Mouse (Mus musculus) embryonic stem cell, embryonic (primary cell): ENCODE measurements around the gene Dao.

ENCODE experiments used
- CTCF ChIA-PET, 4 experiments: fragments of 300-600 bp in 2 of 4; fragments of 350-600 bp in 2 of 4; sonication (Branson Sonifier 250); formaldehyde crosslinking; loops; one replicate each; lab custom pipeline; 2022; ENCODE audit warnings: inconsistent platforms in 2 of 4; lab: Charles Lee
- POLR2A ChIA-PET, 4 experiments: fragments of 300-600 bp in 2 of 4; fragments of 350-600 bp in 2 of 4; sonication (Branson Sonifier 250); formaldehyde crosslinking; loops; one replicate each; lab custom pipeline; 2022; ENCODE audit warnings: antibody characterized with exemption in 4 of 4, inconsistent platforms in 1 of 4; lab: Charles Lee

The Dao gene

DNA sequence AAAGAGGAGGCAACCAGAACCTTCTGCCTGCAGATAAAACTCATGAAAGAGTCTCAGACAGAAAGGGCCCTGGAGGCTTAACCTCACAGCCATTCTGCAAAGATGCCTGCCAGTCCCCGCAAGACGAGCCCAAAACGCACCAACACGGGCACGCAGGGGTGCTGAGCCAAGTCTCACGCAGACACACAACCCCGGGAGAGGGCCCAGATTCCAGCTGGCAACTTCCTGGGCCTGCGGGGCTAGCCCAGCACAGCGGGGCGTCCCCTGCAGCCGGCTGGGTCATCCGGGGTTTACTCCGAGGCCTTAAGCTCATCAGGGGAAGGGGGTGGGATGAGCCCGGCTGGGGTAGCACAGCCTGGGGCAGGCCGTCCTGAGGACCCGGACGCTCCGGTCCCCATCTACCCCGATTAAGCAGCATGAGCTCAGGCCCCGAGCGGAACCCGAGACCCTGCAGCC lies 10.4 kb upstream of the Dao start:
- POLR2A ChIA-PET: interaction anchor here in 3 of 4 experiments (0.6 to 4.5 kb wide), 32 partner anchors 11 to 575 kb away, joined by 3 to 30 read pairs (median 4); partner anchors contain the start of gene Fam222a (in 1 of the 3)

DNA sequence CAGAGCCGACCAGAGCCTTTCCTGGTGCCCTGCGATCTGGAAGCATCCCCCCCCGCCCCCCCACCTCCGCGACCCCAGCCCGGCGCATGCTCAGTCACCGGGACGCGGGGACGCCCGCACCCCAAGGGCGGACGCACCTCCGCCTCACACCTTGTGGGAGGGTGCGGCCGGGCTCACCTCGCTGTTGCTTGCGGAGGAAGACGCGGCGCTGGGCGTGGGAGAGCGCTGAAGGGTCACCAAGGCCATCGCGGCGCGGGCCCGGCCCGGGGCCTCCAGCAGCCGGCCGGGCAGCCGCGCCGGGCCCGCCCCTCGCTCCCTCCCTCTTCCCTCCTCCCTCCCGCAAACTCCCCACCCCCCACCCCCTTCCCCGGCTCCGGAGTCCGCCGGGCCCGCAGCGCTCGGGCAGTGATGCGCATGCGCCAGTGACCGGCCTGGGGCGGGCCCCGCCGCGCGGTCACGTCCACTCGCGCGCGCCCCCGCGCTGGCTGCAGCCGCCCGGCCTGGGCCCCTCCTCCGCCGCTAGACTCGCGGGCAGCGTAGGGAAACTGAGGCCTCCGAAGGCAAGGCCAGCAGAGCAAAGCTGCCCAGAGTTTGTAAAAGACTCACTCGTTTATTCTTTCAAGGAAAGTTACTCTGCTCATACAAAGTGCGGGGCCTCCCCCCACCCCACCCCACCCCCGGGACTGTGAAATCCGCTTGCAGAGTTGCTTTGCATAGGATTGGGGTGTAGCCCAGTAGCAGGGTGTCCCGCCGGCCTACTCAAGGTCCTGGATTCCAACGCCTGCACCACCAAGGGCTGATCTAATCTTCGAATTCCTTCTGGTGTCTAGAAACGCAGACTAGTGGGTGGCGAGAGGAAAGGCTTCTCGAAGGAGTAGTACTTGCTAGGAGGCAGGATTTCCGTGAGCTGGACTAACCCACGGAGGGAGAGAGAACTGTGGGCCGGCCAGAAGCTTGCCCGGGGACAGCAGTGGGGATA lies 9.7 kb upstream of the Dao start, which contains the start of gene Ssh1:
Gene Ssh1 (minus strand): TSS at position 408 of the 979 bp plus-strand sequence.
- ChIA-PET POLR2A (interaction anchor here in 3 of 4 experiments (0.6 to 4.5 kb wide), 28 partner anchors 12 to 574 kb away, joined by 3 to 30 read pairs (median 4); partner anchors contain the start of gene Fam222a (in 1 of the 3)), CTCF (interaction anchor here in 2 of 4 experiments (1.1 to 1.5 kb wide), 3 partner anchors 37 to 51 kb away, joined by 3 to 6 read pairs (median 3); no protein-coding TSS in a partner anchor)

More for the DNA sequence above, 10.4 kb upstream of the Dao start:
- CTCF ChIA-PET: interaction anchor here in 3 of 4 experiments (0.7 to 1.5 kb wide), 6 partner anchors 36 to 680 kb away, joined by 3 to 6 read pairs (median 3); partner anchors contain the start of gene Coro1c (in 1 of the 3)

DNA sequence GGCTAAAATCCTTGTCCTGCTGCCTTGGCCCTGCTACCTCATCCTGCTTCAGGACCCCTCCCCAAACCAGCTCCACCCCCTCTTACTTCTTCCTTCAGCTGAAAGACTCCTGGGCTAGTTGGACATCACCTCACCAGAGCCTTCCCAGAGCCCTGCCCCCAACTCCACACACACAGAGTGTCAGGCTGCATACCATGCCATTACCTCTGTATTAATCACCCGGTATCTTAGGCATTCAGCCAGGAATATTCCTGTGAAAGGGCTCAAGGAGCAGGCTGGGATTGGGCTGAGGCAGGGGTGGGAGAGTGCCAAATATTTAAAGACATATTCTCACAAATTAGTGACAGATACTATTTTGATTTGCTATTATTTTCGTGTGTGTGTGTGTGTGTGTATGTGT lies 7.0 kb upstream of the Dao start:
- CTCF ChIA-PET: interaction anchor here in 1 of 4 experiments (0.5 kb wide), 1 partner anchor 177 kb away, joined by 3 read pairs; no protein-coding TSS in a partner anchor
- POLR2A ChIA-PET: interaction anchor here in 3 of 4 experiments (0.6 to 4.5 kb wide), 5 partner anchors 23 to 355 kb away, joined by 3 to 30 read pairs (median 4); no protein-coding TSS in a partner anchor

DNA sequence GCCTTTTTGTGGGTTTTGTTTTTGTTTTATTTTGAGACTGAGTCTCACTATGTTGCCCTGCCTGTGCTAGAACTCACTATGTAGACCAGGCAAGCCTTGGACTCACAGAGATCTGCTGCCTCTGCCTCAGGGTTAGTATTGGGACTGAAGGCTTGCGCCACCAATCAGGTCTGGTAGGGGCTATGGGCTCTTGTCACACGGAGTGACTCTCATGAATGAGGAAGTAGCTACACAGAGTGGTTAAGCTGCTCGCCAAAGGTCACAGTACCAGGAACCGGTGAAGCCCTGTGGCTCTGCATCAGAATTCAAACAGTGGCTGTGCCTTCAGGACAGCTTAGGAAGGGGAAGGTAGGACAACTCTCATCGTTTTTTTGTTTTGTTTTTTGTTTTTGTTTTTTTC lies 4.1 kb upstream of the Dao start:
- ChIA-PET POLR2A (interaction anchor here in 3 of 4 experiments (0.6 to 1.3 kb wide), 6 partner anchors 13 to 603 kb away, joined by 3 to 4 read pairs (median 4); no protein-coding TSS in a partner anchor), CTCF (interaction anchor here in 1 of 4 experiments (0.6 kb wide), 1 partner anchor 118 kb away, joined by 12 read pairs; no protein-coding TSS in a partner anchor)

DNA sequence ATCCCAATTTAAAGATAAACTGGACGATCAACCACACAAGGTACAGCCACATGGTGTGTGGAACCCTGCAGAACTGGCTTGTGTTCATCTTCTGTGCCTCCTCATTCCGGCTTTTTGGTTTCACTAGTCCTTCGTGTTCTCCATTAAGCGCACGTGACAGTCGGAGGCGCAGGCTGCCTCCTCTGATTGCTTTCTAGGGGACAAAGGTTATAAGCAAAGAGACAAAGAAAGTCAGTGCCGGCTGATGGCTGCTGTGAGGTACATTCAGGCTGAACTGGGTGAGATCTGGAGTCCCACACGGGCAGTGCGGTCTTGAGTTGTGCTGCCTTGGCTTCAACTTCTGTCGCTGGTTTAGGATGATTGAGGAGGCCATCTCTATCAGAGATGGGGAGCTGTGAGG lies 1.1 kb downstream of the Dao start:
- ChIA-PET POLR2A (interaction anchor here in 2 of 4 experiments (0.9 to 1.6 kb wide), 3 partner anchors 10 to 36 kb away, joined by 3 to 5 read pairs (median 4); no protein-coding TSS in a partner anchor), CTCF (interaction anchor here in 2 of 4 experiments (0.5 to 0.6 kb wide), 2 partner anchors 42 to 892 kb away, joined by 4 to 5 read pairs; partner anchors contain the start of gene Oasl2 (in 1 of the 2))

DNA sequence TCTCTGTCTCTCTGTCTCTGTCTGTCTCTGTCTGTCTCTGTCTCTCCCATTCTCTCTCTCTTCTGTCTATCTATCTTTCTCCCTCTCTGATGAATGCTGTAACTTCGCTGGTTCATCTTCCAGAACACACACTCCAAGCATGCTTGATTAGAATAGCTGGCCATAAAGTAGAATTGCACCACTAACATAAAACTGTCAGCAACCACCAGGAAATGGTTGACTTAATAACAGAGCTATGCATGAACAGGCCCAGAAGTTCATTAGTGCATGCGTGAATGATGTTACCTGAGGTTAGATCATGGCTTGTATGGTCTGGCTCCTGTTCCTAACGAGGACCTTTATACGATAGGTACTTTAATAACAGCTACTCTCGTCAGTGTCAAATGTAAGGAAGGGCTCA lies 1.6 kb downstream of the Dao start:
- ChIA-PET CTCF (interaction anchor here in 1 of 4 experiments (0.6 kb wide), 1 partner anchor 98 kb away, joined by 3 read pairs; no protein-coding TSS in a partner anchor), POLR2A (interaction anchor here in 2 of 4 experiments (0.9 to 1.7 kb wide), 4 partner anchors 10 to 37 kb away, joined by 3 to 5 read pairs (median 4); no protein-coding TSS in a partner anchor)

DNA sequence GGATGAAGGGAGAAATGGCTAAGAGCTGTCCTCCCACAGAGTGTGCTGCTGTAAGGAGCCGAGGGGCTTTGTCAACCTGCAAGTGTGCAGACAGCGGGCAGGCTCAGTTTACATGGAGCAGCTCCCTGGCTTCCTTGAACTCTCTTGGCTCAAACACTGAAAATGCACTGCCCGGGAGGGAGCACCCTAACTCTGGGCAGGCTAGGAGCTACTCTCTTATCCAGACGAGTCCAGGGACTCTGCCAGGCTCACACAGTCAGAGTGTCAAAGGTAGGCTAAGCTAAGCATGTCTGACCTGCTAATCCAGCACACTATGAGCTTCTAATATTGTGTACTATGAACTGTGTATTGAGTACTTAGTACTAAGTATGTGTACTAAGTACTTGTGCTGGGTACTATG lies 3.5 kb downstream of the Dao start:
- ChIA-PET POLR2A (interaction anchor here in 3 of 4 experiments (0.6 to 1.7 kb wide), 6 partner anchors 14 to 355 kb away, joined by 3 to 4 read pairs (median 4); partner anchors contain the start of gene Ssh1 (in 1 of the 3)), CTCF (no interaction called here)

DNA sequence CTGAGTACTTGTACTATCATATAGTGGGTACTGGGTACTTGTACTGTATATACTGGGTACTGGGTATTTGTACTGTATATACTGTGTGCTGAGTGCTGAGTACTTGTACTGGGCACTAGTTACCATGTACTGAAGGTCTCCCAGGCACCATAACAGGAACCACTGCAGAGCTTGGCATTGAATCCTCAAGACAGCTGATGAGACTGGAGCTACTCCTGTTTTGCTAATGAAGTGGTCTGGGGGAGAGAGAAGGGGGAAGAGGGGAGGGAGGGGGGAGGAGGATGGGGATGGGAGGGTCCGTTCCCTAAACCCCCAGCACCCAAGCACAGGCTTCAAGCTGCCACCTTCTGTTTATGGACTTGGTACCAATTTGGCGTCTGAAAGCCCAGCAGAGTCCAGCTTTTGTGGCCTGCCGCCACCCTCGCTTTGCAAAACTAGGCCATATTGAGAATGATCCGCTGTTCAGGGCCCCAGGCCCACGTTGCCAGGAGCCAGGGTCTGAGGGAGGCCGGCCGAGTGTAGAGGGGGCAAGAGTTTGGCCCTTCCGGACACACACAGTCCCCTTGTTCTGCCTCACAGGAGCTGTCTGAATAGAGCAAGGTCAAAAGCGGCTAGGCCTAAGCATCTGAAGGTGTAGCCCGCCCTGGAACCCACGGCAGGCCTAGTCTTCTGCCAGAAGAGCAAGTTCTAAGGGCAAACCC lies 4.4 kb downstream of the Dao start:
- ChIA-PET CTCF (interaction anchor here in 1 of 4 experiments (0.5 kb wide), 1 partner anchor 149 kb away, joined by 4 read pairs; no protein-coding TSS in a partner anchor), POLR2A (interaction anchor here in 3 of 4 experiments (0.6 to 1.7 kb wide), 8 partner anchors 15 to 52 kb away, joined by 3 to 11 read pairs (median 4); partner anchors contain the start of gene Ssh1 (in 1 of the 3))

DNA sequence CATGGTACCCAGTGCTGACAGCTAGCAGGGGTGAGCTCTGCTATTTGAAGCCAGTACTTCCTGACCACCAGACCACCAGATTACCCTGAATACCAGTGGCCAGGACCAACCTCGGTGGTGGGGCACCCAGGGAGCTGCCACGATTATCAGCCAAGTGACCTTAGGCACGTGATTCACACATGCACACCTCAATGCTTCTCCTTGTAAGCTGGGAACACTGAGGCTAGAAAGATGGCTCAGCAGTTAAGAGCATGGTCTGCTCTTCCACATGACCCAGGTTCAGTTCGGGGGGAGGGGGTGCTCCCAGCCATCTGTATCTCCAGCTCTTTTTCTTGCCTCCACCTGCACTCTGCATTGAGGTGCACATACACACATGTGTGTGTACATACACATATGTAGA lies 5.5 kb downstream of the Dao start:
- ChIA-PET POLR2A (interaction anchor here in 2 of 4 experiments (0.9 to 1.7 kb wide), 5 partner anchors 15 to 51 kb away, joined by 3 to 5 read pairs (median 4); no protein-coding TSS in a partner anchor), CTCF (interaction anchor here in 1 of 4 experiments (0.9 to 1.0 kb wide), 2 partner anchors 53 to 168 kb away, joined by 3 to 4 read pairs; no protein-coding TSS in a partner anchor)

DNA sequence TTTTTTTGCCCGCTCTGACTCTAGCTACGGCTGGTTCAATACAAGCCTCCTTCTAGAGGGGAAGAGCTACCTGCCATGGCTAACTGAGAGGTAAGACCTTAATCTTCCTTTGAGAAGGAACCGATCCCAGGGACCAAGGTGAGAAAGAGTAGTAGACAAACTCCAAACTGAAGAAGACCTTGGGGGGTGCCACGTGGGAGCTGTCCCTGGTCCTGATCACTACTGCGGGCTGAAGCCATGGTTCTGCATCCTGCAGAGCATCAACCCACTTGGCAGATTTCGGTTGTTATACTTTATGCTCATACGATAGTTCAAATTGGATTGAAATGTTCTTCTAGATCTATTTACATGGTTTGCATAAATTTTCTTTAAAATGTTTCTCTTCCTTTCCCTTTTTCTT lies 11.6 kb downstream of the Dao start:
- CTCF ChIA-PET: interaction anchor here in 2 of 4 experiments (0.6 to 1.4 kb wide), 6 partner anchors 32 to 365 kb away, joined by 3 to 4 read pairs (median 3); partner anchors contain the start of gene Kctd10 (in 1 of the 2)
- POLR2A ChIA-PET: interaction anchor here in 3 of 4 experiments (0.9 to 1.5 kb wide), 4 partner anchors 10 to 120 kb away, joined by 3 to 5 read pairs (median 3); no protein-coding TSS in a partner anchor

DNA sequence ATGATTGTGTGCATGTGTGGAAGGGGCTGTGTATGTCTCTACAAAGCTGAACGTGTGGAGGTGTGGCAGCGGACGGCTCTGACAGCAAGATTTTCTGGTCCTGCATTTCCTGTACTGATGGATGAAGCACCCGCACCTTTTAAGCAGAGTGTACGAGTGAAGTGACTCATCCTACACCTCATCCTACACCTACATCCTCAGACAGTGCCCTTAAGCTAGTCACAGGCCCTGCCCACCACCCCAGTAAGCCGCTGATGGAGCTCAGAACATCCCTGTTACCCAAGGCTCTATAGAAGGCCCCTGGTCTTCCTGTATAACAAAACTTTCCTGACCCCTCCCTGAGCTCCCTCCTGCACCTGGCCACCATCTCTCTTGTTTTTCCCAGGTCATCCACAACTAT lies 20.9 kb downstream of the Dao start:
- ChIA-PET CTCF (interaction anchor here in 2 of 4 experiments (1.2 to 1.3 kb wide), 2 partner anchors 28 to 68 kb away, joined by 3 read pairs; no protein-coding TSS in a partner anchor), POLR2A (interaction anchor here in 2 of 4 experiments (0.6 to 1.0 kb wide), 3 partner anchors 15 to 548 kb away, joined by 3 to 7 read pairs (median 3); no protein-coding TSS in a partner anchor)

DNA sequence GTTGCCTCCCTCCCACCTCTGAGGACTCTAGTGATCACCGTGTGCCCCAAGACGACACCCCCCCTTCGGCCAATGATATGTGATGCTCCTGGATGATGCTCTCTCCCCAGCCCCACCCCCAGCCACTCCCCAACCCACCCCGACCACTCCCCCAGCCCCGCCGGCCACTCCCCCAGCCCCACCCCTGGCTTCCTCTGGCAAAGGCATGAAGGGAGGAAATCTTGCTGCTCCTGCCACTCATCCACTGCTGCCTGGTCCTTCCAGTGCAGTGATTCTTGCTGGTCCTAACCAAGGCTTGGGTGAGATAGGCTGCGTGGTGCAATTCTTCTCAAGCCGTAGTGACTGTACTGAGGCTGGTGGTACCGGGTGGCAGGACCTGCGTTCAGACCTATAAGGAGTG lies 21.4 kb downstream of the Dao start:
- POLR2A ChIA-PET: interaction anchor here in 1 of 4 experiments (0.6 kb wide), 1 partner anchor 138 kb away, joined by 7 read pairs; no protein-coding TSS in a partner anchor

DNA sequence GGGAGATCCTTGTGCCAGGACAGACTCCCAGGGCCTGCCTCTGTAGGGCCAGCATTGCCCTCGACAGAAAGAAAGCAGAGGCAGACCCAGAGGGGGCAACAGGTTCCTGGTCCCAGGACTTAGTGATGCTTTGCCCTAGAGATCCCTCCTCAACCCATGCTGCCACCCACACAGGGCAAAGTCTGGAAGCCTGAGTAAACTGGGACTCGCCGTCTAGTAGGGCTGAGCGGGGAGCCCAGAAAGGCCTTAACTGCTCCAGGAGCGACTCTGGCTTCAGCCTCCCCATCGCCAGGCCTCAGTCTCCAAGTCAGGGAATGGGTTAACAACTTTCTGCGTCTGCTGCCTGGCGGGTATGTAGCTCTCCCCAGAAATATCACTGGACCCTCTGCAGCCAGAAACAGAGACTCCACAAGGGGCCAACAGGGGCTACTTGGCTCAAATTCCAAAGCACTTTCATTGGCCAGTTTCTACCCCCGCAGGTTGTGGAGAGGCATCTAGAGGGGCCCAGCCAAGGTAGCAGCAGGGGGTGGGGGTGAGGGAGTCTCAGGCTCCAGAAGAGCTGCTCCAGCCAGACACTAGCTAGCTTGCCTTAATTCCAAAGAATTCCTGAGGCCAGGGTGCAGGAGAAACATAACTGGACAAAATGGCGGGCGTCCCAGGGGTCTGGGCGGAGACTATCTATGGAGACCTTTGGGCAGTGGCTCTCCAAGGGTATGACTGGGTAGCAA lies 23.9 kb downstream of the Dao start:
- CTCF ChIA-PET: interaction anchor here in 2 of 4 experiments (0.6 to 1.0 kb wide), 2 partner anchors 10 to 1877 kb away, joined by 3 read pairs; no protein-coding TSS in a partner anchor
- POLR2A ChIA-PET: interaction anchor here in 1 of 4 experiments (0.6 to 2.0 kb wide), 2 partner anchors 10 to 120 kb away, joined by 3 to 5 read pairs; no protein-coding TSS in a partner anchor

More for the DNA sequence above, 21.4 kb downstream of the Dao start:
- CTCF ChIA-PET: interaction anchor here in 2 of 4 experiments (1.2 to 1.3 kb wide), 2 partner anchors 27 to 68 kb away, joined by 3 read pairs; no protein-coding TSS in a partner anchor

DNA sequence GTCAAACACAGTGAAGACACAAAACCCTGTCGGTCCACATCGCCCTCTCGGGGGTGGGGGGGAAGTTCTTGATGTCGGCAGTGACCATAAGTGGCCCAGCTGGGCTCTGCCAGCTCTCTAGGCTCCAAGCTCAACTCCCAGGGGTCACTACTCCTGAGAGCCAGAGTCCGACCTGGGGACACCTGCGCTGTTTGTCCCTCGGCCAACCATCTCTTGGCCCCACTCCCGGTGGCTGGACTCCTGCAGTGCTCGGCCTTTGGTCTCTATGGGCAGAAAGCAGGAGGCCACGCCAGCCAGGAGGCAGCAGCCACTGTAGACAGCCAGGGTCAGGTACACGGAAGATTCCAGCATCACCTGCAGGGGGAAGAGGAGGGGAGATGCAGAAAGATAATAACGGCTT lies 24.6 kb downstream of the Dao start:
- ChIA-PET POLR2A (interaction anchor here in 2 of 4 experiments (0.6 to 4.0 kb wide), 4 partner anchors 10 to 119 kb away, joined by 3 to 15 read pairs (median 4); no protein-coding TSS in a partner anchor), CTCF (interaction anchor here in 2 of 4 experiments (0.6 to 2.0 kb wide), 3 partner anchors 9 to 1877 kb away, joined by 3 to 5 read pairs (median 3); no protein-coding TSS in a partner anchor)

DNA sequence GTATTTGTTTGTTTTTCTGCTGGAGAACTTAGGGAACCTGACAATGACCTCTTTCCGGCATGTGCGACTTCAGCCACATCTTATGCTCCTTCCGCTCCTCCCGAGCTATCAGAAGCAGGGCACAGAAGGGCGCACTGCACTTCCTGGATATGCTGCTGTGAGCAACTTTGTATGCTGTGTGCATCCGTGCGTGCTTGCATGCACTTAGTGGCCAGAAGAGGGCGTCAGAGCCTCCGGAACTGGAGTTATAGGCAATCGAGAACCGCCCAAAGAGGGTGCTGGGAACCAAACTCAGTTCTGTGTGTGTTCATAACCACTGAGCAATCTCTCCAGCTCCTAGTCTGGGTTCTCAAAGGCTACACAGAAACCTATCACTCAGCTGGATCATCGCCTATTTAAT lies 27.1 kb downstream of the Dao start:
- CTCF ChIA-PET: interaction anchor here (0.5 to 2.9 kb wide), 13 partner anchors 11 to 804 kb away, joined by 3 to 14 read pairs (median 4); partner anchors contain the start of gene Tmem211 (in 1 of the 4)
- POLR2A ChIA-PET: interaction anchor here (0.6 to 4.0 kb wide), 22 partner anchors 11 to 372 kb away, joined by 3 to 15 read pairs (median 4); partner anchors contain the start of gene Ssh1 (in 1 of the 4)
